Mouse (Mus musculus) ES-Bruce4 (cell line): Measurements from ENCODE around the gene Pgpep1l.

Experiments used
- CTCF ChIP-seq: IDR thresholded peaks from one replicate; pipeline ENCODE4 v1.8.1; 2011; ENCODE audit warnings: low read depth, low read length
- EP300 ChIP-seq: IDR thresholded peaks from 2 replicates; pipeline ENCODE4 v1.6.1; 2011; ENCODE audit warnings: low read depth, low read length; ENCODE audit not compliant: insufficient read depth
- POLR2A ChIP-seq: IDR thresholded peaks from one replicate; pipeline ENCODE4 v1.8.1; 2011; ENCODE audit warnings: low read length; ENCODE audit not compliant: insufficient read depth

DNA sequence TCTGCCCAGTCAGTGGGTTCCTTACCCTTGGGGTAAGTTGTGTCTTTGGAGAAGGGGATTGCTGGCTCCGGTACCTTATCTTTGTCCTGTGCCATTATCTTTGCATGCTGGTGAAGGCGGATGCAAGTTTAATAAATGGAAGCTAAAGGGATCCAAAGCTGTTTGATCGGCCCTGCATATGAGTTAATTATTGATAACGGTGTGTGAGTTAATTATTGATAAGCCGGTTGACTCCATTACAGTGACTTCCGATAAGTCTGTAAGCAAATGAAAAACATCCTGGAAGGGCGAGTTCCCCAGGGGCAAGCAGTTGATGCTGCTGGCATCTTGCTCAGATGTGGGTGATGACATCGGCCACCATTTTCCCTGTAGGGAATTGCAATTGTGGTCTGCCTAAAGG lies 42.7 kb upstream of the Pgpep1l start:
- TF ChIP-seq POLR2A (no peak), CTCF (no peak), EP300 (no peak)
